Mouse (Mus musculus) forebrain, embryonic 16.5 days (tissue): ENCODE measurements at regions not wholly inside any gene's neighbourhood (a gene's known extent, or its start where the extent isn't known, plus 50 kb on each side); places are given as distances from the start of the nearest gene placed in this dataset.
"Not testable (repeated sequence)": the region's sequence is repeated elsewhere in the genome, so short reads cannot be mapped to it uniquely, and the experiment has no call there.

Experiments
- ATAC-seq: fragments of 200-750 bp; cut with Nextera tagmentation; 2 replicates; pipeline ENCODE4 v1.8.0; 2017; ENCODE audit warnings: mild to moderate bottlenecking, moderate library complexity
- H3K27ac ChIP-seq: fragments of 300-500 bp; sonication (generic); 2 replicates; pipeline ENCODE4 v1.5.1; 2014; ENCODE audit warnings: low read length, control low read depth
- H3K27me3 ChIP-seq: fragments of 300-500 bp; sonication (generic); replicated peaks from 2 replicates; pipeline ENCODE4 v1.6.1; 2014; ENCODE audit warnings: low read length; ENCODE audit not compliant: control insufficient read depth, insufficient read depth
- H3K36me3 ChIP-seq: fragments of 300-500 bp; sonication (generic); 2 replicates; pipeline ENCODE4 v1.6.1; 2014; ENCODE audit not compliant: control insufficient read depth, insufficient read depth
- H3K4me1 ChIP-seq: fragments of 300-500 bp; sonication (generic); replicated peaks from 2 replicates; pipeline ENCODE4 v1.6.1; 2014; ENCODE audit warnings: low read length; ENCODE audit not compliant: control insufficient read depth, insufficient read depth
- H3K4me2 ChIP-seq: fragments of 300-500 bp; sonication (generic); 2 replicates; pipeline ENCODE4 v1.6.1; 2014; ENCODE audit warnings: mild to moderate bottlenecking, low read length, control low read depth
- H3K4me3 ChIP-seq: fragments of 300-500 bp; sonication (generic); replicated peaks from 2 replicates; pipeline ENCODE4 v1.5.1; 2014; ENCODE audit warnings: mild to moderate bottlenecking, low read length, control low read depth
- H3K9ac ChIP-seq: fragments of 300-500 bp; sonication (generic); replicated peaks from 2 replicates; pipeline ENCODE4 v1.6.1; 2014; ENCODE audit warnings: low read depth, low read length, control low read depth
- H3K9me3 ChIP-seq: fragments of 300-500 bp; sonication (generic); 2 replicates; pipeline ENCODE4 v1.6.1; 2016; ENCODE audit warnings: low read length; ENCODE audit not compliant: control insufficient read depth
- WGBS: fragments of 180-500 bp; shearing (Covaris S2); extraction: QIAGEN DNeasy Blood & Tissue Kit; methylation state at CpG from one replicate; pipeline ENCODE4 v1.1.7; 2014; 5-methylcytosine and 5-hydroxymethylcytosine counted together

GRCm38 (mm10) chr16:83566478-83567160 lies 738.4 kb downstream of the Gm21833 start:
- 92% methylated on average over 5 of the region's 5 CpGs for WGBS
- H3K9ac ChIP-seq, result no peak overlapping the region
- H3K4me3 ChIP-seq, result no peak overlapping the region
- H3K27ac ChIP-seq, result no peak overlapping the region
- H3K27me3 ChIP-seq, result no peaks in the 10 kb centered on the region
- no peaks in the 10 kb centered on the region for H3K36me3 ChIP-seq
- no peaks in the 10 kb centered on the region for H3K4me1 ChIP-seq
- no peak overlapping the region for H3K4me2 ChIP-seq
- no peak for ATAC-seq
- no peaks in the 10 kb centered on the region for H3K9me3 ChIP-seq

- not testable (repeated sequence) for H3K9me3 ChIP-seq, H3K9ac ChIP-seq, H3K27me3 ChIP-seq, H3K4me3 ChIP-seq, H3K36me3 ChIP-seq, H3K4me1 ChIP-seq, H3K4me2 ChIP-seq, H3K27ac ChIP-seq, ATAC-seq
These were observed 750.9 kb downstream of the Gm21833 start for GRCm38 (mm10) chr16:83579082-83579481.

GRCm38 (mm10) chr16:83606804-83607203 lies 778.6 kb downstream of the Gm21833 start:
- no peak overlapping the region for H3K9ac ChIP-seq
- peak; percentile 73 for ATAC-seq
- no peaks in the 10 kb centered on the region for H3K9me3 ChIP-seq
- no peak overlapping the region for H3K4me3 ChIP-seq
- H3K4me1 ChIP-seq, result no peaks in the 10 kb centered on the region
- no peak overlapping the region for H3K27ac ChIP-seq
- no peak overlapping the region for H3K4me2 ChIP-seq
- H3K36me3 ChIP-seq, result no peaks in the 10 kb centered on the region
- H3K27me3 ChIP-seq, result no peaks in the 10 kb centered on the region
- 48% methylated on average over 2 of the region's 2 CpGs for WGBS

GRCm38 (mm10) chr16:83609296-83609695 lies 781.1 kb downstream of the Gm21833 start:
- no peak overlapping the region for H3K4me3 ChIP-seq
- no peak for ATAC-seq
- H3K9me3 ChIP-seq, result no peaks in the 10 kb centered on the region
- H3K4me2 ChIP-seq, result no peak overlapping the region
- H3K27me3 ChIP-seq, result no peaks in the 10 kb centered on the region
- WGBS, result 86% methylated on average over 4 of the region's 4 CpGs
- H3K36me3 ChIP-seq, result no peaks in the 10 kb centered on the region
- no peak overlapping the region for H3K27ac ChIP-seq
- H3K4me1 ChIP-seq, result no peaks in the 10 kb centered on the region
- no peak overlapping the region for H3K9ac ChIP-seq
